Mouse (Mus musculus) Patski (cell line): ENCODE data around the gene Hrh2. TPM values are rescaled to one million over a fixed set of nuclear protein-coding genes. Genes with fewer than 3 reads are reported as not detected.

ENCODE experiments used
- ATAC-seq: fragments of 100-300 bp; one replicate; pipeline ENCODE4 v1.8.0; 2021
- CTCF ChIA-PET: fragments of 350-600 bp; sonication (Branson Sonifier 250); formaldehyde crosslinking; loops from one replicate; lab custom pipeline; 2022; ENCODE audit warnings: inconsistent platforms; lab: Charles Lee
- POLR2A ChIA-PET: fragments of 350-600 bp; sonication (Branson Sonifier 250); formaldehyde crosslinking; loops from one replicate; lab custom pipeline; 2022; ENCODE audit warnings: antibody characterized with exemption, inconsistent platforms; lab: Charles Lee
- DNase-seq: peaks from one replicate; pipeline ENCODE4 v3.0.0-alpha.2; 2011; ENCODE audit warnings: low read depth, low spot score
- H3K27me3 ChIP-seq: fragments of 371-371 bp; one replicate; pipeline ENCODE4 v1.5.1; 2021
- CTCF ChIP-seq: fragments of 100-300 bp; IDR thresholded peaks from one replicate; pipeline ENCODE4 v1.5.1; 2021
- in situ Hi-C: fragments of 300-500 bp; cut with MboI; formaldehyde crosslinking; loops from 3 replicates; pipeline ENCODE4 v1.11.1; 2018; ENCODE audit warnings: low pct_unique_long_range_greater_than_20kb, mixed read lengths
- polyA plus RNA-seq: library from polyadenylated mRNA; unstranded; gene quantifications from one replicate; pipeline ENCODE4 v1.2.3, GENCODE M21; 2021

Hrh2 gene
- polyA plus RNA-seq, 1 experiment from 2014 or later, result not detected

- peaks cover 37% of the 10 kb centered on the region for H3K27me3 ChIP-seq
- no peak for ATAC-seq
- no peak for DNase-seq
- no peak for TF ChIP-seq CTCF
- CTCF ChIA-PET, result interaction anchor here (1.3 kb wide), 1 partner anchor 10 kb away, joined by 4 read pairs; no protein-coding TSS in a partner anchor
- in situ Hi-C loops, result no loop called here
- POLR2A ChIA-PET, result interaction anchor here (0.6 kb wide), 1 partner anchor 9 kb away, joined by 3 read pairs; no protein-coding TSS in a partner anchor
Measured at GRCm38 (mm10) chr13:54260318-54260717, 68.4 kb downstream of the Hrh2 start.

DNA sequence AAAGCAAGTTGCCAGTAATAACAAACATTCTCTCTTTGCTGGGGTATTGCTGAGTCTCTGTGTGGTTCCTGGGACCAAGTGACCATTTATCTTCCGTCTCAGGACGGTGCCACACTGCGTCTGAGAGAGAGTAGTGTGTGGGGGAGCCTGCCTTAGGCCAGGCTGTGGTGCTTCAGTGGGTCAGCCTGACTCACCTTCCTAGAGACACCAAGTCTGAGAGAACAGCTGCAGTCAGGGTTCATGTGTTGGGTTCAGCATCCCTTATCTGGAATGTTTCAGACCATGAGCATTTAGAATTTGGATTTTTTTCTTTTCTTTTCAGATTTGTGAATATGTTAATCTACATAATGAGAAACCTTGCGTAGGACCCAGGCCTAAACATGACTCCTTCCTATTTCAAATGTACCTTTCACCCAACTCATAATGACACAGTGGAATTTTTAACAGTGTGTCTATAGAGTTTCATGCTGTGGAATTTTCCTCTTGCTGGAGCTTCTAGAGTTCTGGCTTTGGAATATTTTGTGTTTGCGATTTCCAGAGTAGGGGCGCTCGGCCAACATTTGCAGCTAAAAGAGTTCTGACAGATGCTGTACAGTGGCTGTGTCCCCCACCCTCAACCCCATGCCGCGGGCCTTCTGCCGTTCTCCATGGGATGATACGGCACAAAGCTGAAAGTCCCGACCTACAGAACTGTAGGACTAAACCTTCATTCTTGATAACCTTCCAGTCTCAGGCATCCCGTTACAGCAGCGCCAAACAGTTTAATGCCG lies 71.0 kb downstream of the Hrh2 start:
- peaks cover 41% of the 10 kb centered on the region for H3K27me3 ChIP-seq
- DNase-seq, result no peak
- in situ Hi-C loops, result no loop called here
- ATAC-seq, result no peak
- ChIA-PET CTCF (interaction anchor here (1.2 to 1.4 kb wide), 2 partner anchors 14 to 21 kb away, joined by 3 read pairs; no protein-coding TSS in a partner anchor), POLR2A (no interaction called here)
- TF ChIP-seq CTCF, result no peak

GRCm38 (mm10) chr13:54263641-54264040 lies 71.7 kb downstream of the Hrh2 start:
- H3K27me3 ChIP-seq, result peaks cover 41% of the 10 kb centered on the region
- TF ChIP-seq CTCF, result no peak
- DNase-seq (no peak), ATAC-seq (no peak)
- ChIA-PET CTCF (interaction anchor here (0.9 to 1.7 kb wide), 3 partner anchors 16 to 39 kb away, joined by 3 read pairs; no protein-coding TSS in a partner anchor), POLR2A (interaction anchor here (0.6 kb wide), 1 partner anchor 10 kb away, joined by 4 read pairs; no protein-coding TSS in a partner anchor)
- in situ Hi-C loops, result no loop called here

DNA sequence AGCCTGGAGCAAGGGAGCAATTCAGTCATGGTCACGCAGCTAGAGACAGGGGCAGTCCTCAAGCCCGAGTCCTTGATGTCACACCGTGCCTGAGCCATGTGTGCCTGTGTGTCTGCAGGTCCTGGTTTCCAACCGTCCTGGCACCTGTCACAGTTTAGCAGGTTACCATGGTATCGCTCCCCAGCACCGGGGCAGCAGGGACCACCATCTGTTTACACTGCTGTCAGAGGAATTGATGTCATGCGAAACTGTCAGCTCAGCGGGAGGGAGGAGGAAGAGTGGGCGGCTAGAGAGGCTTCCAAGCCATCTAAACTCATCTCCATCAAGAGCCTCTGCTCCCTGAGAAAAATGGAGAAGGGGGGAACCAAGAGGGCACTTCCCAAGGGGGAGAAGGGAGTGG lies 74.5 kb downstream of the Hrh2 start:
- DNase-seq (no peak), ATAC-seq (no peak)
- peaks cover 41% of the 10 kb centered on the region for H3K27me3 ChIP-seq
- ChIA-PET CTCF (no interaction called here), POLR2A (interaction anchor here (0.6 kb wide), 1 partner anchor 10 kb away, joined by 3 read pairs; no protein-coding TSS in a partner anchor)
- in situ Hi-C loops, result no loop called here
- no peak for TF ChIP-seq CTCF

DNA sequence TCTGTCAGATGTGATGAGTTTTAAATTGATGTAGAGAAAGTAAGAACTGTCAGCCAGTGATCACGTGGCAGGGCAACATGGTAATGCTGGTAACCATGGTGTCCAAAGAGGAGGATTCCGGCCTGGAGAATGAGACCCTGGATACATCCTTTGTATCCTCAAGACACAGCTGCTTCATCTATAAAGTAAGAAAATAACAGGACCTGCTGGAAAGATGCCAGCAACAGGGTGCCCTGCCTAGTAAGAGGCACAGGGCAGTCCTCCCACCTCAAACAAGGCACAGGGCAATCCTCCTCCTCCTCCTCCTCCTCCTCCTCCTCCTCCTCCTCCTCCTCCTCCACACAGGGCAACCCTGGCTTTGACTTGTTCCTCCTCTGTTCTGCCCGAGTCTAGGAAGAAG lies 77.2 kb downstream of the Hrh2 start:
- no peak for ATAC-seq
- in situ Hi-C loops, result no loop called here
- peaks cover 36% of the 10 kb centered on the region for H3K27me3 ChIP-seq
- no peak for TF ChIP-seq CTCF
- DNase-seq, result no peak
- ChIA-PET CTCF (no interaction called here), POLR2A (no interaction called here)

- in situ Hi-C loops, result no loop called here
- DNase-seq (no peak), ATAC-seq (no peak)
- TF ChIP-seq CTCF, result no peak
- H3K27me3 ChIP-seq, result peaks cover 34% of the 10 kb centered on the region
- ChIA-PET POLR2A (no interaction called here), CTCF (interaction anchor here (0.7 kb wide), 1 partner anchor 10 kb away, joined by 4 read pairs; no protein-coding TSS in a partner anchor)
Measured at GRCm38 (mm10) chr13:54269628-54270027, 77.7 kb downstream of the Hrh2 start.

DNA sequence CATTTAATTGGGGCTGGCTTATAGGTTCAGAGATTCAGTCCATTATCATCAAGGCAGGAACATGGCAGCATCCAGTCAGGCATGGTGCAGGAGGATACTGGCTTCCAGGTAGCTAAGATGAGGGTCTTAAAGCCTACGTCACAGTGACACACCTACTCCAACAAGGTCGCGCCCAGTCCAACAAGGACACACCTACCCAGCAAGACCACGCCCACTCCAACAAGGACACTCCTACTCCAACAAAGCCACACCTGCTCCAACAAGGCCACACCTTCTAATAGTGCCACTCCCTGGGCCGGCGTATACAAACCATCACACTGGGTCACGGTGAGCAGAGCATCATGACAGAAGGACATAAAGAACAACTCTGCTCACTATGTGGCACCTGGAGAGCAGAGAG lies 80.1 kb downstream of the Hrh2 start:
- in situ Hi-C loops, result no loop called here
- ChIA-PET POLR2A (no interaction called here), CTCF (no interaction called here)
- TF ChIP-seq CTCF, result no peak
- ATAC-seq (no peak), DNase-seq (no peak)
- H3K27me3 ChIP-seq, result peaks cover 14% of the 10 kb centered on the region

DNA sequence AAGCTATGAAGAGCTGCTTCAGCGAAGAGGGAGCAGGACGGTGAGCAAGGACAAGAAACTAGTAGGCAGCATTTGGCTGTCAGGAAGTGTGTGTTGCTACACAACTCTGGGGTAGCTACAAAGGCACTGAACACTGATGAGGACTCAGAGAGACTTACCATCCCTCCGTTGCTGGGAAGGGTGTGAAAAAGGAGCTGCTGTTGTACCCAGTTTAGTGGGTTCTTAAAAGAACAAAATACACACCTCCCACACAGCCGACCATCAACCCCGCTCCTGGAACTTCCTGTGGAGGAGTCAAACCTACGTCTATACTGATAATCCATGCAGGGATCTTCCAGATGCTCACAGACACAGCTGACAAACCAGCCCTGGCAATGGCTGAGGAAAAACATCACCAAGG lies 85.5 kb downstream of the Hrh2 start:
- peaks cover 3% of the 10 kb centered on the region for H3K27me3 ChIP-seq
- in situ Hi-C loops, result no loop called here
- ChIA-PET POLR2A (no interaction called here), CTCF (no interaction called here)
- TF ChIP-seq CTCF, result no peak
- no peak for DNase-seq
- ATAC-seq, result no peak

DNA sequence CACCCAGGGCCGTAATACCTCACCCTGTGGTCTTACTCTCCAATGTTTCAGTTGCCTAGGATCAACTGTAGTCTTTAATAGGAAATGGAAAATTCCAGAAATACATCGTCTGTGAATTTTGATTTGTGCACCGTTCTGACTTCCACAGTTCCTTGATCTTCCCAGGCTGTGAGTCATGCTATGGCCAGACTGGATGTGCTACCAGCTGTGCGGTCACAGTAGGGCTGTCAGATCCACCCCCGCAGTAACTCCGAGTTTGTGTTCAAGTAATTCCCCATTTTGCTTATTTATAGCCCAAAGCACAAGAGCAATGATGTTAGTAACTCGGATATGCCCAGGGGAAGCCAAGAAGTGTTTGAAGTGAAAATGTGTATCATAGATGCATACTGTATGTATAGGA lies 88.4 kb downstream of the Hrh2 start:
- TF ChIP-seq CTCF, result no peak
- no peaks in the 10 kb centered on the region for H3K27me3 ChIP-seq
- CTCF ChIA-PET, result no interaction called here
- no peak for ATAC-seq
- DNase-seq, result peak; percentile 72
- POLR2A ChIA-PET, result no interaction called here
- in situ Hi-C loops, result no loop called here

DNA sequence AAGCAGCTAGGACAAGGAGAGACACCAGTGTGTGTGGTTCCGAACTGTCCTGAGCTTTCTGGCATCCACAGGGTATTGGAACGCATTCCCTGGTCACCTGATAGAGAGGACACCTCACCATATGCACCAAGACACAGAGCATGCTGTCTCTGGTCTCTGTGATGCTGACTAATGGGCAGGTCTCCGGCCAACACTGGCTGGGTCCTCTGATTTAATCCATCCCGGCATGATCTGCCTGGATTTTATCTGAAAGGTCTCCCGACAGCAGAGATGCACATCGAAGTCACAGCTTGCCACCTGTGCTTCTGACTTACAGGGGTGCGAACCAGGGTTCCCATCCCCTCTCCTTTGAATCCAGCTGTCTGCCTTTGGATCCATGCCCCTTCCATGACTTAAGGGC lies 89.2 kb downstream of the Hrh2 start:
- ChIA-PET POLR2A (no interaction called here), CTCF (no interaction called here)
- in situ Hi-C loops, result no loop called here
- no peak for ATAC-seq
- peaks cover 3% of the 10 kb centered on the region for H3K27me3 ChIP-seq
- TF ChIP-seq CTCF, result no peak
- DNase-seq, result no peak

DNA sequence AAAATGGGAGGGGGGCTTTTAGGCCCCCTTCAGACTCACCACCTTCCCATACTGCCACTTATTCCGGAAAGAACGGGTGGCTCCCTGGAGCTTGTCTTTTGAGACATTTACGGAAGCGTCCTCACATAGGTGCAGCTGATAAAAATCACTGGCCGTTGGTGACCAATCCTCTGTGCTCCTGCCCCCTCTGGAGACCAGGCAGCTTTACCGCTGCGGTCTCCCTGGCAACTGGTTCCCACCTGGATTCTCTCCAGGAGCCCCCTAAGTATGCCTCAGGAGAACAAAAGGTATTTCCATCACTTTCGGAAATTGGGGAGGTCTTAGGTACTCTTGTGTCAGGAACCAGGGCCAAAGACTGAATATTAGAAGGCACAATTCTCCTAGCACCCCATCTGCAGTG lies 89.7 kb downstream of the Hrh2 start:
- CTCF ChIA-PET, result no interaction called here
- in situ Hi-C loops, result no loop called here
- POLR2A ChIA-PET, result no interaction called here
- DNase-seq (no peak), ATAC-seq (no peak)
- peaks cover 7% of the 10 kb centered on the region for H3K27me3 ChIP-seq
- no peak for TF ChIP-seq CTCF
